Mouse (Mus musculus): ENCODE results near the gene Jmjd8. TPM values are rescaled to one million over a fixed set of nuclear protein-coding genes. Genes with fewer than 3 reads are reported as not detected.
A peak's percentile ranks its signal among the peaks of the same experiment; 100 is the strongest.

Jmjd8 gene
- polyA plus RNA-seq, 1 experiment: 27.9 TPM

DNA sequence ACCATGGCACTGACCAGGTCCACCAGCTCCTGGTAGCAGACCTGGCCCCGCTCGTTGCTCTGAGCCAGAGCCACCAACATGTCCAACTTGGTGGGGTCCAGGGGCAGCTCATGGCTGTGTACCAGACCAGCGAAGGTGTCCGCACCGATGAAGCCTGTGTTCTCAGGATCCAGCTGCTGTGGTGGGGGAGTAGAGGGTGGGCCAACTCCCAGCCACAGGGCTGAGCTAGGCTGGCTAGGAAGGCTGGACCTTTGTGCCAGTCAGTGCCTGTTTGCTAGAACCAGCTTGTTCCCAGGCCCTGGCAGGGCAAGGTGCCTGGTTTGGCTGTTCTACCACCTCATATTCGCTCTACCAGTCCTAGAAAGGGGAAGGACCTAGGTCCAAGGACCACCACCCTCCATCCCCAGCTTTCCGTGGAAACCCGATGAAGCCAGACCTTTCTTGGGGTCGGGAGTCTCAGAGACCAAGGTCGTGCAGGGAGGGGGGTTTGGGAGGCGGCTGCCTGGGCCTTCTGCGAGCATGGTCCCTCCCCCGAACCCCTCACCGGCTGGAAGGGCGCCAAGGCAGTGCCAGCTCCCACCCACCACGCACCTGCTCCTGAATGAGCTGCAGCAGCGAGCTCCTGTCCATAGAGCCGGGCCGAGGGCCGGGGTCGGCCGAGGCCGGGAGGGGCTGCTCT is 7.9 kb downstream of the Jmjd8 start:
- peaks cover 12% of the 10 kb centered on the region for H3K4me1 ChIP-seq (ENCODE audit: control insufficient read depth, insufficient read depth, low read length)
- TF ChIP-seq POLR2A (IDR thresholded peaks at IDR 0.05; ENCODE audit: low read depth, low read length) (no peak; the same call in 1 of the 2 replicates), CTCF (IDR thresholded peaks at IDR 0.05; ENCODE audit: borderline replicate concordance, insufficient read depth, low read length) (no peak)
- no peak overlapping the region for H3K27ac ChIP-seq (ENCODE audit: insufficient read depth, low read length)
- H3K4me3 ChIP-seq (ENCODE audit: insufficient read depth, low read length): 0 out of 2 replicates have a peak overlapping the region, but pooled peaks have one; percentile 3

DNA sequence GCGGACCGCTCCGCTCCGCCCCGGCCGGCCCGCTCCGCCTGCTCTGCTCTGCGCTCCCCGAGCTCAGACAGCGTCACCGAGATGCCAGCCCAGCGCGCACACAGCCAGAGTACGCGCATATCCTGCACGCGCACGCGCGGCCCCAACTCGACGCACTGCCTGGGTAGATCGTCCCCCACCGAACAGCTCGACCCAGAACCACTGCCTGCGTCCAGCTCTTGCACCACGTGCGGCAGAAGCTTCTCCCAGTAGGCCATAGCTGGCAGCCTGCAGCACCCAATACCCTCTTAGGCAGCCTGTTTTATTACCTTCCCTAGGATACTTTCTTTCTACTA is 8.4 kb downstream of the Jmjd8 start, which contains the start of gene Rhbdl1:
Gene Rhbdl1, minus strand, starts transcription at position 220 of the 335 bp plus-strand sequence.
- Histone ChIP-seq H3K4me3 (ENCODE audit: insufficient read depth, low read length) (0 out of 2 replicates have a peak within 1 kb of the TSS, but pooled peaks have one; percentile 3), H3K27ac (ENCODE audit: insufficient read depth, low read length) (no peak within 1 kb of the TSS), H3K4me1 (ENCODE audit: control insufficient read depth, insufficient read depth, low read length) (peaks cover 12% of the 10 kb centered on the region)
- peak; percentile 63 for TF ChIP-seq POLR2A (IDR thresholded peaks at IDR 0.05; ENCODE audit: low read depth, low read length)
- no peak for TF ChIP-seq CTCF (IDR thresholded peaks at IDR 0.05; ENCODE audit: borderline replicate concordance, insufficient read depth, low read length)

DNA sequence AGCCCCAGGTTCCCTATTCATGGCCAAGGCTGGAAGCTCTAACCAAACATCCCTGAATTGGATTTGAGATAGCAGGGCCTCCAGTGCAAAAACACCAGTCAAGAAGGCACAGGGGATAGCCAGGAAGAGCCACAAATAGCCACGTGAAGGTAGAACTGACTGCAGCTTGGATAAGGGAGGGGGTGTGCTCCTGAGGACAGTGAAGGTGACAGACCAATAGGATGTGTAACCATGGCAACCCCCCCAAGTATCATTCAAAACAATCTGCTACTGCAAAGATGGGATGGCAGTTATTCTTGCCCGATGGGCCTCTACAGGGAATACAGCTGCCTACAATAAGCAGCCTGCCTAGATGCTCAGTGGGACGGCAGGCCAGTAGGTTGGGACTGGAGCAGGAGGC is 8.9 kb downstream of the Jmjd8 start:
- H3K4me1 ChIP-seq (ENCODE audit: control insufficient read depth, insufficient read depth, low read length): peaks cover 12% of the 10 kb centered on the region

GRCm38 (mm10) chr17:25838904-25839303 is 10.2 kb downstream of the Jmjd8 start:
- TF ChIP-seq CTCF (IDR thresholded peaks at IDR 0.05; ENCODE audit: borderline replicate concordance, insufficient read depth, low read length): no peak
- no peak for TF ChIP-seq POLR2A (IDR thresholded peaks at IDR 0.05; ENCODE audit: low read depth, low read length)
- Histone ChIP-seq H3K27ac (ENCODE audit: insufficient read depth, low read length) (no peak overlapping the region), H3K4me3 (ENCODE audit: insufficient read depth, low read length) (no peak overlapping the region), H3K4me1 (ENCODE audit: control insufficient read depth, insufficient read depth, low read length) (peaks cover 18% of the 10 kb centered on the region)

More for the DNA sequence above, 8.9 kb downstream of the Jmjd8 start:
- no peak overlapping the region for H3K27ac ChIP-seq (ENCODE audit: insufficient read depth, low read length)
- no peak for TF ChIP-seq CTCF (IDR thresholded peaks at IDR 0.05; ENCODE audit: borderline replicate concordance, insufficient read depth, low read length)
- H3K4me3 ChIP-seq (ENCODE audit: insufficient read depth, low read length): no peak overlapping the region

- Histone ChIP-seq H3K4me3 (ENCODE audit: insufficient read depth, low read length) (no peak overlapping the region), H3K27ac (ENCODE audit: insufficient read depth, low read length) (no peak overlapping the region), H3K4me1 (ENCODE audit: control insufficient read depth, insufficient read depth, low read length) (peaks cover 17% of the 10 kb centered on the region)
- no peak for TF ChIP-seq POLR2A (IDR thresholded peaks at IDR 0.05; ENCODE audit: low read depth, low read length)
- no peak for TF ChIP-seq CTCF (IDR thresholded peaks at IDR 0.05; ENCODE audit: borderline replicate concordance, insufficient read depth, low read length)
Observed at GRCm38 (mm10) chr17:25839455-25840235, 11.0 kb downstream of the Jmjd8 start.

- TF ChIP-seq POLR2A (IDR thresholded peaks at IDR 0.05; ENCODE audit: low read depth, low read length): no peak
- TF ChIP-seq CTCF (IDR thresholded peaks at IDR 0.05; ENCODE audit: borderline replicate concordance, insufficient read depth, low read length): no peak
- peaks cover 14% of the 10 kb centered on the region for H3K4me1 ChIP-seq (ENCODE audit: control insufficient read depth, insufficient read depth, low read length)
- no peak overlapping the region for H3K27ac ChIP-seq (ENCODE audit: insufficient read depth, low read length)
- no peak overlapping the region for H3K4me3 ChIP-seq (ENCODE audit: insufficient read depth, low read length)
Observed at GRCm38 (mm10) chr17:25840519-25840918, 11.9 kb downstream of the Jmjd8 start.

GRCm38 (mm10) chr17:25841117-25841880 is 12.6 kb downstream of the Jmjd8 start, which contains the start of gene Gm20683:
Gene Gm20683, minus strand, starts transcription at chr17:25841763.
- no peak within 1 kb of the TSS for H3K27ac ChIP-seq (ENCODE audit: insufficient read depth, low read length)
- peaks cover 13% of the 10 kb centered on the region; the same call in 1 of the 2 replicates for H3K4me1 ChIP-seq (ENCODE audit: control insufficient read depth, insufficient read depth, low read length)
- no peak for TF ChIP-seq CTCF (IDR thresholded peaks at IDR 0.05; ENCODE audit: borderline replicate concordance, insufficient read depth, low read length)
- no peak for TF ChIP-seq POLR2A (IDR thresholded peaks at IDR 0.05; ENCODE audit: low read depth, low read length)
- no peak within 1 kb of the TSS for H3K4me3 ChIP-seq (ENCODE audit: insufficient read depth, low read length)

- TF ChIP-seq CTCF (IDR thresholded peaks at IDR 0.05; ENCODE audit: borderline replicate concordance, insufficient read depth, low read length) (no peak), POLR2A (IDR thresholded peaks at IDR 0.05; ENCODE audit: low read depth, low read length) (no peak)
- H3K27ac ChIP-seq (ENCODE audit: insufficient read depth, low read length): no peak overlapping the region
- no peak overlapping the region for H3K4me3 ChIP-seq (ENCODE audit: insufficient read depth, low read length)
- H3K4me1 ChIP-seq (ENCODE audit: control insufficient read depth, insufficient read depth, low read length): peaks cover 6% of the 10 kb centered on the region; the same call in 1 of the 2 replicates
Observed at GRCm38 (mm10) chr17:25842509-25842908, 13.8 kb downstream of the Jmjd8 start.

- H3K27ac ChIP-seq (ENCODE audit: insufficient read depth, low read length): no peak overlapping the region
- H3K4me3 ChIP-seq (ENCODE audit: insufficient read depth, low read length): peak overlapping the region; percentile 68
- TF ChIP-seq POLR2A (IDR thresholded peaks at IDR 0.05; ENCODE audit: low read depth, low read length) (no peak), CTCF (IDR thresholded peaks at IDR 0.05; ENCODE audit: borderline replicate concordance, insufficient read depth, low read length) (no peak)
- H3K4me1 ChIP-seq (ENCODE audit: control insufficient read depth, insufficient read depth, low read length): peaks cover 6% of the 10 kb centered on the region; the same call in 1 of the 2 replicates
Observed at GRCm38 (mm10) chr17:25843122-25843521, 14.5 kb downstream of the Jmjd8 start.

Measured in embryonic fibroblast, embryonic 13.5 days (primary cell).